Mouse (Mus musculus) kidney, adult 11 months (tissue): ENCODE results near the gene Nf1.
"Not testable (repeated sequence)": the region's sequence is repeated elsewhere in the genome, so short reads cannot be mapped to it uniquely, and the experiment has no call there.

Experiments used
- DNase-seq: peaks from one replicate; pipeline ENCODE4 v3.0.0; 2022

Gene Nf1

DNA sequence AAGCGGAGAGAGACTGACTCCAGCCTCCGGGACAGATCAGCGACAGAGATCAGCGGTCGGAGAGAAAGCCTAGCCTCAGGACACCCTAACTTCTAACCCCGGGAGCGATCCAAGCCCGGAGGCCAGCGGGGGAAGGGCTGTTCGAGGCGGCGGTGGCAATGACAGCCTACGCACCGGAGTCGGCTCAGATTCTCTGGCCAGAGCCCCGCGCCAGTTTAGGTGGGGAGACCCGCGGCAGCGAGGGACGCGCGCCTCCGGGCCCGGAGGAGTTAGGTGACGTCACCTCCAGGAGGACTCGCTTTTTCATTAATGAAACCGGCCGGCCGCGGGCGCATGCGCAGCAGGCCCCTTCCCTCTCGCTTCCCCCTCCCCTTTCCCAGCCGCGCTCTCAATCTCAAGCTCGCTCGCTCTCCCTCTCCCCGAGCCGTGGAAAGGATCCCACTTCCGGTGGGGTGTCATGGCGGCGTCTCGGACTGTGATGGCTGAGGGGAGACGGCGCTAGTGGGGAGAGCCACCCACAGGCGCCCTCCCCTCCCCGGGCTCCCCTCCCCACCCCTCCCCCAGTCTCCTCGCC lies at the start of gene Nf1:
Nf1 (plus strand) TSS at position 460 of the 574 bp plus-strand sequence.
- DNase-seq, result peak; percentile 94

DNA sequence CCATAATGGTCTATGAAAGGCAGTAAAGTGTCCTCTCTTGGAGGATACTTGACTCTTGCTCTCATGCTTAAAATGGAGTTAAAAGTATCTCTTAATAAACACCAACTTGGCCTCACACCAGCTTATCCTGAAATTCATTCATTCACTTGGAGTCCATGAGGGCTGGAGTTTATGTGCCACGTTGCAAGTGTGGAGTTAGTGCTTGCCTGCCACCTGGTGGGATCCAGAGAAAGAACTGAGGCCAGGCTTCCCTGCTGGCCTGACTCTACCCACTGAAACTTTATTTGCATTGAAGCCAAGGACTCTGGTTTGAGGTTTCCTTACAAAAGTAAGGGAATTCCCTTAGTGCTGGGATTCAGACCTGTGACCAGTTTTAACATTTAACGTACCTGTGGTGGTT lies 49.0 kb upstream of the Nf1 start:
- peak; percentile 40 for DNase-seq

DNA sequence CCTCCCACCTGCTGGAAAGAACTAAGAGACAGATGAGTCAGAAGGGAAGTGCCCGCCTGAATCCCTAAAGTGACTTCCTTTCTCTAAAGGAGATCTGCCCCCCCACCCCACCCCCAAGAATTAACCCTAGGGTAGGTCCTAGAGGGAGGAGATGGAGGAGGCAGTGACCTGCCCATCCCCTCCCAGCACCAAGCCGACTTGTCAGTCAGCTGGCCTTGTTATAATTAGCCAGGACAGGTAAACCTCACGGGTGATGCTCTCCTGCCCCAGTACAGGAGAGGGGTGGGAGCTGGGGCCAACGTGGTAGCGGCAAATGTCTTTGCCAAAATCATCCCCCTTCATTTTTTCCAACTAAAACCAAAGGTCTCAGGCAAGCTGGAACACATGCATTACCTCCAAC lies 47.8 kb upstream of the Nf1 start:
- DNase-seq, result no peak

DNA sequence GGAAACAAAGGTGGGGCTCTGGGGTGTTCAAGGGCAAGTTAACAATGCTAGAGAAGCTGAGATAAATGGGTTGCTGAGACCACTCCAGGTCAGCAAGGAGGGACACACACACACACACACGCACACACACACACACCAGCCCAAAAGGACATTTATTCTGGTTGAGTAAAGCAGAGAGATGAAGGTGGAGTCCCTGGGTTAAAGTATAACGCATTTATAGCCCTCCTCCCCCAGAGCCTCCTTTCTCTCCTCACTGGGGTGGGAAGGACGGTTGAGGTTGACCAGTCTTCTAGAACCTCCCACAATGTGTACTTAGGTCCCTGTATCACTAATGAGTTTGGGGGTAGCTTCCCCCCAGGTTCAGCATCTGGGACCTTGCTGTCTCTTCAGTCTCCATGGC lies 47.4 kb upstream of the Nf1 start:
- DNase-seq, result peak; percentile 72

DNA sequence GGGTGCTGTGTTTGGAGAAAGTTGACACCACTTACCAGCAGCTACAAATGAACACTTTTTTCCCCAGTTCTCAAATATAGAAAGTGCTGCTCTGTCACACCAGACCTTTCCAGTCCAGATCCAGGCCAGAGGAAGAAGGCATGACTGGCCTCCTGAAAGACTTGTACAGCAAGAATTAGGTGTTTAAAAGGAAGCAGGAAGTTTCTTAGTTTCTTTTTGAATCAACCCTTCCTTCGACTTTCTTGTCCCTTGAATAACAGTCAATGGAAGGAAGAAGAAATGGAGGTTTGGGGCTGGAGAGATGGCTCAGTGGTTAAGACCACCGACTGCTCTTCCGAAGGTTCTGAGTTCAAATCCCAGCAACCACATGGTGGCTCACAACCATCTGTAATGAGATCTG lies 46.5 kb upstream of the Nf1 start:
- DNase-seq, result no peak

DNA sequence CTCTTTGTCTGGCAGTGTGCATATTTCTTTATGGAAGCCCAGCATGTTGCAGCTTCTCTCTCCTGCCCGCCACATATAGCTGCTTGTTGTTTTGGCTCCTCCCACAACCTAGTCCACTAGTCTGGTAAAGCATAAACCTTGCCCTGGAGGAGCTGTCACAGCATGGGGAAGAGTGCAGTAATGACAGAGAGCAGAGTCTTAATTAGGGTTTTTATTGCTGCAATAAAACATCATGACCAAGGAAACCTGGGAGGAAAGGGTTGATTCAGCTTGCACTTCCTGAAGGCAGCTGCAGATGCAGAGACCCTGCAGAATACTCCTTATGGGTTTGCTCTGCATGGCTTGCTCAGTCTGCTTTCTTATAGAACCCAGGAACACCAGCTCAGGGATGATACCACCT lies 45.5 kb upstream of the Nf1 start:
- no peak for DNase-seq

DNA sequence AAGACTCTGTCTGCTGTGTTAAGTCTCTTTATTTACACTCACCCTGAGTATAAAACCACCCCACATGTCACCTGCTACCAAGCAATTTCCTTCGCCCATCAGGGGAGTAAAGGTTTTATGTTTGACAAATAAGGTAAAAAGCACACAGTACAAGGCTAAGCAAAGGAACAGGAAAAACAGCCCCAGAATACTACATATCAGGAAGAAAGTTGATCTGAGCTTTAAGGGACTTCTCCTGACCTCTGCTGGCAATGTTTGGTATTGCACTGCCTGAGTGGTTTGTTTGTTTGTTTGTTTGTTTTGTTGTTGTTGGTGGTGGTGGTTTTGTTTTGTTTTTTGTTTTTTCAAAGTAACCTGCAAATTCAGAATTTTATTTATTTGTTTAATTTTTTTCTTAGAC lies 43.3 kb upstream of the Nf1 start:
- no peak for DNase-seq

DNA sequence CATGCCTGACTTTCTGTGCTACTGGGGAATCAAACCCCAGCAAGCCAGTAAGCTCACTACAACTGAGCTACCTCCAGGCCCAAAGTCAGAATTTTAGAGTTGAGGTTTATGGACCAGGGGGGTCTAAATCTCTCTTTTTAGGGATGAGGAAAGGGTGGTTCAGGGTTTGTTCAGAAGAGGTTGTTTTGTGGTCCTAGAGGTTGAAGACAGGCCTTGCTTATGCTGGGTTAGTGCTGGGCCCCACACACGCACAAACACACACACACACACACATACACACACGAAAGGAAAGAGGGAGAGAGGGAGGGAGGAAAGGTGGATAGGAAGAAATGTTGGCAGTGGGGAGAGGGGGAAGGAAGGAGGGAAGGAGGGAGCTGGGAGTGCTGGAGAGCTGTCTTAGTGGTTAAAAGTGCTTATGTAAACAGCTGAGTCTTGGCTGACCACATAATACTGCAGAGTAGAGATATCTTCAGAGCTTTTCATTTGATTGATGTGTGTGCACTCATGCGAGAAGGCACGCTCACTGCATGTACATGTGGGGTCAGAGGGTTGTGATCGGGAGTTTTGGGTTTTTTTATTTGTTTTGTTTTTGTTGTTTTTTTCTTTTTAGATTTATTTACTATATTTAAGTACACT lies 42.5 kb upstream of the Nf1 start, which contains the start of gene Gm9964:
Gm9964 (minus strand) TSS at position 51 of the 636 bp plus-strand sequence.
- DNase-seq, result no peak

DNA sequence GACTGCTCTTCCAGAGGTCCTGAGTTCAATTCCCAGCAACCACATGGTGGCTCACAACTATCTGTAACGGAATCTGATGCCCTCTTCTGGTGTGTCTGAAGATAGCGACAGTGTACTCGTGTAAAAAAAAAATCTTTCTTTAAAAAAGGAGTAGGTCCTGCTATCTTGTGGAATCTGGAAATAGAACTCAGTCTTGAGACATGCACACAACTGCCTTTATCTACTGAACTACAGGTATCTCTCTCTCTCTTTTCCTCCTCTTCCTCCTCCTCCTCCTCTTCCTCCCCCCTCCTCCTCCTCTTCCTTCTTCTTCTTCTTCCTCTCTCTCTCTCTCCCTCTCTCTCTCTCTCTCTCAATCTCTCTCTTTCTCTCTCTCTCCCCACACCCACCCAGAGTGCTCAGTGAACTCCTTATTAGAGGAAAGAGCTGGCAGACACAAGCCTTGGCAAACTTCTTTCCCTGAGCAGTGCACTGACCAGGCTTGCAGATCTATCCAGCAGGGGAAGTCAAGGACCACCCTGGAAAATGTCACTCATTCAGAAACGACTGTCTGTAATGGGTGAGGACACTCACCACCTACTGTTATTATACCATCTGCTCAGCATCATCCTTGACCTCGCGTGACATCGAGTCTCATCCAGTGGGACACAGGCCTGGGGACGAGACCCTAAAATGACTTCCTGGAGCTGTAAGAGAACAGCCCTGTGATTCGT lies 39.6 kb upstream of the Nf1 start:
- no peak for DNase-seq

DNA sequence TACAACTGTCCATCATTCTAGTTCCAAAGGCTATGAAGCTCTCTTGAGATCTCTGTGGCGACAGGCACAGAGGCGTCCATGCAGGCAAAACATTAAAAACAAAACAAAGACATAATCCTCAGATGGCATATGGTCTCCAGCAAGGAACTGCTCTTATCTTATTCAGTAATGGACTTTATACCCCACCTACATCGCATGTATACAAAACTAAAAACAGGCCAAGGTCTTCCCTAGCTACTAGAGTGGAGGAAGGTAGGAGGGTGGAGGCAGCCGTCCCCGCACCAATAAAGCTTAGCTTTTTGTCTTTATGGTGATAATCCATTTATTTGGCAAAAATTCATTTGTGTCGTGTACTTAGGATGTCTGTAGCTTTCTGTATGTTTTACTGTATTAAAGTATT lies 36.4 kb upstream of the Nf1 start:
- DNase-seq, result no peak

DNA sequence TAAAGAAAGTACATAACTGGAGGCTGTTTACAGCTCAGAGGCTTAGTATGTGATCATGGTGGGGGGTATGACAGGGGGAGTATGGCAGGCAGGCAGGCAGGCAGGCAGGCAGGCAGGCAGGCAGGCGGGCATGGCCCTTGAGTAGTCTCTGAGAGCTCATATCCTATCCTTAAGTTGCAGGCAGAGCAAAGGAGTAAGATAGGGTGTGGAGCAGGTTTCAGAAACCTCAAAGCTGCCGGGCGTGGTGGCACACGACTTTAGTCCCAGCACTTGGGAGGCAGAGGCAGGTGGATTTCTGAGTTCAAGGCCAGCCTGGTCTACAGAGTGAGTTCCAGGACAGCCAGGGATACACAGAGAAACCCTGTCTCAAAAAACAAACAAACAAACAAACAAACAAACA lies 35.2 kb upstream of the Nf1 start:
- not testable (repeated sequence) for DNase-seq

DNA sequence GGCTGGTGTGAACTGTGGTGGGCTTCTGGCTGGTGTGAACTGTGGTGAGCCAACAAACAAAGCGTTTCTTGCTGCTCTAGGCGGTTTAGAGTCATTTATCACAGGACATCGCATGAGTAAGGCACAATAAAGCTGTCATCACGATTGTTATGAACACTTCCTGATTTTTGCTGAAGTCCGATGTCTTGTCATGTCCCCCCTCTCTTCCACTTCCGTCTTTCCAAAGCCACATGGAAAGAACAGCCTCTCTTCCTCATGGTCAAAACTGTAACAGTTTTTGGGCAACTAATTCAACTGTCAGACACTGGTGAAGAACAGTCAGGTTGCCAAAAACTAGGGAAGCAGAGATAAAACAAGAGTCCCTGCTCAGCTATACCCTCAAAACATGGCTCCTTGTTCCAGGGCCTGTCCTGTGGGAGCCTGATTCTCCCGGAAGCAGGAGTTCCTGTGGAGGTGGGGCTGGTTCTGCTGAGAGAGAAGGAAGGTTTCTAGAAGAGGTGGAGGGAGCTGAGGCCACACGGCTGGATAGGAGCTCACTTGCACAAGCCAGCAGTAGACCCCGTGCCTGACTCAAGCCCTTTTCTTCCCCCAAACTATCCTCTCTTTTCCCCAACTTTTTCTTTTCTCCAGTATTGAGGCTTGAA lies 33.7 kb upstream of the Nf1 start:
- no peak for DNase-seq

DNA sequence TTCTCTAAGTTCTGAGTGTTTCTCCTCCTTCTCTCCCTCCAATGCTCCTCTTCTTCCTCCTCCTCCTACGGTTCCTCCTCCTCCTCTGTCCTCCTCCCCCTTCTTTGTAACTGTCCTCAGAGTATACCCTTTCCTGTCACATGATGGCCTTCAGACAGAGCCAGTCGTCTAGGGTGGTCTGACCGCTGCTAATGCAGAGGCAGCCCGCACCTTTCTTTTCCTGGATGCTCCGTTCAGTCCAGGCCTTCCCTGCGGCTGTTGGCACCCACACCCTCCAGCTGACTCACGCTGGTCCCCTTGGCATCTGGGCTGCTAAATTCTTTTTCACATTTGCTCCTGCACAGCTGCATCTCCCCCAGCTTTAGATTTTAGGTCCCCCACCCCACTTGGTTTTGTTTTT lies 33.0 kb upstream of the Nf1 start:
- no peak for DNase-seq

DNA sequence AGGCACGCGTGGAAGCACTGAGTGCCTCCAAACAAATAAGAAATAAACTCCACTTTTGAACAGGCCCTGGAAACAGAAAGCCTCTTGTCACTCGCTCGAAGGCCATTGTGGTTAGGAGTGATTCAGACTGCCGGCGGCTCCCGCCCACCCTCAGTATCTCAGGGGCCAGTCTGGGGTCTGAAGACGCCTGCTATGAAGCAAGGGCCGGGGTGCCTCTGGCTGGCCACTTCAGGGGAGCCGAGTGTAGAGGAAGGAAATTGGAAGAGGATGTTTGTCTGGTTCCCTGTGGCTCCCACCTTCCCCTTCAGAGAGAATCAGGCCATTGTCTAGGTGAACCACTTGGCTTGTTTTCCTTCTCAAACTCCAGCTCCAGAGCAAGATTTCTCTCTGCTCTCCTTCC lies 32.5 kb upstream of the Nf1 start:
- DNase-seq, result no peak

DNA sequence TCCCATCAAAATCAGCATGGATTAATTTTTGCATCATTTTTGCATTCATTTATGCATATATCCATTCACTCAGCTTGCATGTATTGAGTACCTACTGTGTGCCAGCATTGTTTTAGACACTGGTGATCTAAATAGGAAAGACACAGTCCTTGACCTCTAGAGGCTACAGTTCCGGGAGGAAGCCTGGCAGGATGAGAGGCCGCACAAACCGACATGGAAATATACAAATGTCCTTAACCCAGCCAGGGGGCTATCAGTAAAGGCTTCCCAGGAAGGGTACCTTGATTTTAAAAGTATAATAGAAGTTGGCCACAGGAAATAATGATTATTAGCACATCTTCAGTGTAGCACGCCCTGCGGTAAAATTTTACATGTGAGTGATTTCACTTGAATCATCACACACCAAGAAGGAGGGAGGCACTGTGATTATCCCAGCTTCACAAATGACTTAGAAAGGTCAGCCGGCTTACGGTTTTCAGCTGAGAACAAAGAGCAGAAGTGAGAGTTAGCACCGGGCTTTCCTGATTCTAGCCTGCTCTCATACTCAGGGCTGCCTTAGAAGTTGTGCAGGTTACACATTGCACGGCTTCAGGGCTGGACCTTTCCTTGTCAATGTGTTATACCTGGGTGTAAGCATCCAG lies 31.8 kb upstream of the Nf1 start:
- DNase-seq, result no peak

DNA sequence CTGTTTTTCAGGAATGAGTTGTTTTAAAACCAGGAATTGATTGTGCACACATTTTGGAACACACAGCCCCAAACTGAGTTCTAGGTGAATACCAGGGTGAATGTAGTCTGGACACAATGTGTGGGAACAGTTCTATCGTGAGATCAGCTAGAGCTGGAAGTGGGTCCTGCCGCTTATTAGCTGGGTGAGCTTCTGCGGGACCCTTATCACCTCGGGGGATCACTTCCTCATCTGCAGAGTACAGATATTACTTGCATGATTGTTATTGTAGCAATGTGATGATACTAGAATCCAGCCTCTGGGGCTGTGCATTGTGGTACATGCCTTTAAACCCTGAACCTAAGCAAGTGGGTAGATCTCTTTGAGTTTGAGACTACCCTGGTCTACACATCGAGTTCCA lies 29.0 kb upstream of the Nf1 start:
- DNase-seq, result no peak

DNA sequence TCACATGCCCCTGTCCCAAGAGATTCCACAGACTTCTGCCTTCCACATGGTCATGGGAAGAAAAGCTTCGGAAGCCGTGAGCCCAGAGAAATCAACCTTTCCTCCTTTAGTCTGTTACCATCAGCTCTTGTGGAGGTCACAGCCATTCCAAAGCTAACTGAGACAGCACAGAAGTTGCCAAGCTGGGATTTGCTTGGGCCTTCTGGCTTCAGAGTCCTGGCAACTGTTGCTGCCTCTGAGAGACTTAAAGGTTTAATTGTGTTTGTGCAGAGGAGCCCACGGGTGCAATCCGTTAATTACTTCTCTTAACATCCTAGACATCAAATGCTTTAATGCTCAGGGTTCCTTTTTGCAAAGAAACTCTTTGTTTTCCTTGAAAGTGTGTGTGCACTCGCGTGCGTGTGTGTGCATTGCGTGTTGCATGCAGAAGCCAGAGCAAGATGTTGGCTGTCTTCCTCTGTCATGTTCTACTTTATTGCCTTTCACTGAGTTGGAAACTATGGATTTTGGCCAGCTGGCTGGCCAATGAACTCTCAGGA lies 22.6 kb upstream of the Nf1 start:
- no peak for DNase-seq

DNA sequence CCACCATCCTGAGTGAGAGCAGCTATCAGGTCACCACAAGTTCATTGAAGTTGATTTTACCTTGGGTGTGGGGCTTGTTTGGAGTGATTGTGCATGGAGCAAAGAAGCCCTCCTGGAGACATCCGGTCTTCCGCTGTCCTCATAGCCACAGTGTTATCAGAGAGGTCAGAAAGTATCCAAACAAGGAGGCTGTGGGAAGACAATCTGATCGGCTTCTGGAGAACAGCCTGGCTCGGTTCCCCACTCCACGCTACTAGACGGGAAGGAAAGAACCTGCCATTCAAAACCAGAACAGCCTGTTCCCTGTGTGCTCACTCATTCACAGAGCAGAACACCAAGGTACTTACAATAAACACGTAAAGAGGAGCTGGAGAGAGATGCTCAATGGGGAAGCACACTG lies 19.7 kb upstream of the Nf1 start:
- no peak for DNase-seq

DNA sequence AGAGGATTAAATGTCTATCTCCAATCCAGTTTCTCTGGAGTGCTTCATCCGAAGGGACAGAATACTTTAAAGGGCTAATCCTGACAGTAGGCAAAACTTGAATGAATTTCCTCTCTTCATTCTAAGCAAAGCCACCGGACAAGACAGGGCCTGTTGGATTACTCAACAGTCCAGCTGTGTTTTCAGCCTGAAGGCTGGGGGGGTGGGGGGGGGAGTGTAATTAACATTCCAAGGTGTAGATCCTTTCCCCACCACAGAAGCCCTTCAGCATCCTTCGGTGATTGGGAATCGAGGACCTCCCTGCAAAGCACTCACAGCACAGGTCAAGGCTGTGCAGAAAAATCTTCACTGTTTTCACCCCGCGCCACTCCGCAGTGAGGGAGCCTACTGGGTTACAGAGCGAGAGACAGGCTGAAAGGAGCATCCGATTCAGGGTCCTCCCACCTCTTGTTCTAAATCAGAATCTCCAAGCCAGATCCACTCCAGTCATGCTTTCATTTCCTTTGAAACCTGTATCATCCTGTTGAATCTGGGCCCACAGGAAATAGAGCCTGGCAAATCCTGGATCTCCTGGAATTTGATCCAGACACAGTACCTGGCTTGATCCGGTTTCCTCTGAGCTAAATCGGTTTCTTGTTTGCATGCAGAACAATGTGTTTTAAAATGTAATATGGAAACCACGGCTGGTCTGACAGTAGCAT lies 15.4 kb upstream of the Nf1 start:
- peak; percentile 23 for DNase-seq

DNA sequence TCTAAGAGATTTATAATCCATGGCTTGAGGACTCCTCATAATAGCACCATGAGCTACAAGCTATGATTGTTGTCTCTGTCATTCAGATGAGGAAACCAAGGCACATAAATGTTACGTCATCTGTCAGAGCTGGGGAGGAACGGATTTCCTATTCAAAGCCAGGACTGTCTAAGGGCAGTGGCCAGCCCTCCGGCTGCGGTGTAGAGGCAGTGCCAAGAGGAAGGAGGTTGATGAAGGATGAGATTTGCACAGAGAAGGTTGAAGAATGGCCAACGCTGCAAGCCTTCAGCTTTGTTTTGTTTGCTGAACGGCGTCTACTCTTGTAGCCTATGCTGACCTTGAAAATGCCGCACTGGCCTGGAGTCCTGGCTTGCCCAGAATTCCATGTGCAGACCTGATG lies 13.8 kb upstream of the Nf1 start:
- peak; percentile 57 for DNase-seq

DNA sequence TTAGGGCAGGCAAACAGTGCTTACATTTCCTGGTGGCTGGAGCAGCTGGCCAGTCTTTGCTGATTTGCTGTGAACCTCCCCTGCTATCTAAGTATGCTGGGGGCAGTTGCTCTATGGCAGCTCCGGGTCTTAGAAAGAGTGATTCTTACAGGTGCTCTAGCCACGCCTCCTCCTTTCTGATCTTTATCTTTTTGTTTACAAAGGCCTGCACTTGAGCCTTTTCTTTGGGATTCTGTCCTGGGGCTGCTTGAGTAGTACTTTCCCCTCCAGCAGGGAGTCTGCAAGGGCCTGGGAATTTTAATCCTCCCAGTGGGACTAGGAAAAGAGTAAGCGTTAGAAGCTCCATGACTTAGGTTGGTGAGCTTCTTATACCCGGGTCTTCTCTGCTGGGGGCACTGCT lies 12.4 kb upstream of the Nf1 start:
- DNase-seq, result no peak

DNA sequence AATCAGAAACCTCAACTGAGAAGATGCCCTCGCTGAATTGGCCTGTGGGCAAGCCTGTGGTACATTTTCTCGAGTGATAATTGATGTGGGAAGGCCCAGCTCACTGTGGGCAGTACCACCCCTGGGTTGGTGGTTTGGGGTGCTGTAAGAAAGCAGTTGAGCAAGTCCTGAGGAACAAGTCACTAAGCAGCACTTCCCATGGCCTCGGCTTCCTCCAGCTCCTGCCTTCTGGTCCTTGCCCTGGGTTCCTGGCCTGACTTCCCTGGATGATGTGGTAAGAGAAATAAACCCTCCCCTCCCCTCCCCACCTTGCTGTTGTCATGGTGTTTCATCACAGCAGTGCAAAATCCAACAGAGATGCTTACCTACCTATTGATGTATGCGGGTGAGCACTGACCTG lies 11.4 kb upstream of the Nf1 start:
- DNase-seq, result no peak

DNA sequence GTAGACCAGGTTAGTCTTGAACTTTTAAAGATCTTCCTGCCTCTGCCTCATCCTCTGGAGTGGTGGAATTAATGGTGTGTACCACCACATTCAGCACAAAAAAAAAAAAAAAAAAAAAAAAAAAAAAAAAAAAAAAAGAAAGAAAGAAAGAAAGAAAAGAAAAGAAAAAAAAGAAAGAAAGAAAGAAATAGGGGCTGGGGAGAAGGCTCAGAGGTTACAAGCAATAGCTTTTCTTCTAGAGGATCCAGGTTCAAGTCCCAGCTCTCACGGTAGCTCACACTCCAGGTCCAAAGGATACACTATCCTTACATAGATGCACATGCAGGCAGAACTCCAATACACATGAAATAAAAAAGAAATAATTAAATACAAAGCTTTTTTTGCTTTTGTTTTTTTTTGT lies 9.9 kb upstream of the Nf1 start:
- no peak for DNase-seq
